Mouse (Mus musculus): Measurements from ENCODE around the gene Phldb3.

DNA sequence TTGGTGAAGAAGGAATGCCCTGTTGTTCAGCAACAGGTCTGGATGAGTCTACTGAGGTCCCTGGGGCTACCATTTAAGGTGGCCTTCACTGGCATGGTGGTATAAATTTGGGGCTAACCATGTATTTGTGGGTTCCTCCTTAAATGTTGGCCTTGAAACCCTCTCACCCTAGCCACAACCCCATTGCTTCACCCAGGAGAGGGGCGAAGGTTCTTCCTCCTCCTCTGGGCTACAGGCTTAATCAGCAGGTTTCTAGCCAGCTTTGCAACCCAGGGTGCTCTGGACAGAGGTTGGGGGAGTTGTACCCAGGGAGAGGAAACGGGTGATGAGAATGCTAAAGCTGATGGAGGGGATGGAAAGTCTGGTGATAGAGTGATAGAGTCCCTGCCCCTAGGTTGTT is 15.1 kb upstream of the Phldb3 start:
- TF ChIP-seq POLR2A (IDR thresholded peaks at IDR 0.05; ENCODE audit: borderline replicate concordance, extremely low read depth, low read depth, low read length), result no peak
- TF ChIP-seq CTCF (IDR thresholded peaks at IDR 0.05; ENCODE audit: insufficient read depth, low read length), result no peak
